Mouse (Mus musculus) bone marrow macrophage, adult 2 months (primary cell): Measurements from ENCODE around the gene Fkbp5. TPM values are rescaled to one million over a fixed set of nuclear protein-coding genes. Genes with fewer than 3 reads are reported as not detected.

Source experiments
- H3K27ac ChIP-seq: 2 replicates; pipeline ENCODE4 v1.5.1; 2012; ENCODE audit warnings: low read depth, low read length; ENCODE audit not compliant: insufficient read depth
- H3K4me1 ChIP-seq: 2 replicates; pipeline ENCODE4 v1.6.1; 2012; ENCODE audit warnings: low read length; ENCODE audit not compliant: control insufficient read depth, insufficient read depth
- H3K4me3 ChIP-seq: 2 replicates; pipeline ENCODE4 v1.5.1; 2012; ENCODE audit warnings: mild to moderate bottlenecking, low read length, moderate library complexity; ENCODE audit not compliant: insufficient read depth
- CTCF ChIP-seq: IDR thresholded peaks from 2 replicates; pipeline ENCODE4 v1.5.1; 2012; ENCODE audit warnings: low read depth, mild to moderate bottlenecking, low read length, moderate library complexity
- POLR2A ChIP-seq: IDR thresholded peaks from 2 replicates; pipeline ENCODE4 v1.6.1; 2012; ENCODE audit warnings: mild to moderate bottlenecking, low read depth, low read length, borderline replicate concordance
- polyA plus RNA-seq: library from polyadenylated mRNA; stranded (reverse); fragments of >200 nt; gene quantifications from 2 replicates; pipeline ENCODE4 v1.2.4, GENCODE M21; 2012; ENCODE audit not compliant: missing spikeins, insufficient read depth, insufficient read length

Fkbp5 gene
- polyA plus RNA-seq, 1 experiment: 4.4 TPM

DNA sequence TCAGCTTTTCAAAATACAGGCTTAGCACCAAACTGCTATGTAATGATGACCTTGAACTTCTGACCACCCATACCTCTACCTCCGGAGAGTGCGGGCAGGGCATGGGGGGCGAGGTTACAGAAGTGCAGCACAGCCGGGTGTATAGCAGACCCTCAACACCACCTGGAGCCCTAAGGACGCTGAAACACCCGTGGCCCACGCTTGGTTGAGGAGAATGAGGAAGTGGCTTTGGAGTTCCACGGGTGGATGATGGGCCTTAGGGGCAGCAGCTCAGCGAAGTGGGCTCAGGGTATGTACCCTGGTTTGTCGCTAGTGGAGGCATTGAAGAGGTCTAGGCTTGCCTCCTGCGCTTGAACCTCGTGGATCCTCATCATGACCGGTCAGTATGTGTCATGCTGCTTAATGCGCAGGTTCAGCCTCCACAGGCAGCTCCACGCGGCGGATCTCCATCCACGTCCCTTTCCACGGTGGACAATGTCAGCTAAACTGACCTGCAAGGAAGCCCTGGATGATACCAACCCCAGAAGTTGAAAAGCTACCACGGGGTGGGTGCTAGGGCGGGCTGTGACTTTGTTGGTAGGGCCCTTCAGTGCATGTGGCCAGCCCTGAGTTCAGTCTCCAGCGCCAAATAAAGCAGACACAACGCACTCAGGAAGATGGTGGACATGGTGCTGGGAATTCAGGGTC lies 6.8 kb upstream of the Fkbp5 start:
- Histone ChIP-seq H3K27ac (no peak overlapping the region), H3K4me1 (peaks cover 19% of the 10 kb centered on the region), H3K4me3 (no peak overlapping the region)
- TF ChIP-seq CTCF (no peak), POLR2A (no peak)

GRCm38 (mm10) chr17:28523355-28524008 lies 6.2 kb upstream of the Fkbp5 start:
- Histone ChIP-seq H3K4me1 (peaks cover 19% of the 10 kb centered on the region), H3K4me3 (peak overlapping the region; percentile 58), H3K27ac (no peak overlapping the region)
- no peak for TF ChIP-seq POLR2A
- no peak for TF ChIP-seq CTCF

DNA sequence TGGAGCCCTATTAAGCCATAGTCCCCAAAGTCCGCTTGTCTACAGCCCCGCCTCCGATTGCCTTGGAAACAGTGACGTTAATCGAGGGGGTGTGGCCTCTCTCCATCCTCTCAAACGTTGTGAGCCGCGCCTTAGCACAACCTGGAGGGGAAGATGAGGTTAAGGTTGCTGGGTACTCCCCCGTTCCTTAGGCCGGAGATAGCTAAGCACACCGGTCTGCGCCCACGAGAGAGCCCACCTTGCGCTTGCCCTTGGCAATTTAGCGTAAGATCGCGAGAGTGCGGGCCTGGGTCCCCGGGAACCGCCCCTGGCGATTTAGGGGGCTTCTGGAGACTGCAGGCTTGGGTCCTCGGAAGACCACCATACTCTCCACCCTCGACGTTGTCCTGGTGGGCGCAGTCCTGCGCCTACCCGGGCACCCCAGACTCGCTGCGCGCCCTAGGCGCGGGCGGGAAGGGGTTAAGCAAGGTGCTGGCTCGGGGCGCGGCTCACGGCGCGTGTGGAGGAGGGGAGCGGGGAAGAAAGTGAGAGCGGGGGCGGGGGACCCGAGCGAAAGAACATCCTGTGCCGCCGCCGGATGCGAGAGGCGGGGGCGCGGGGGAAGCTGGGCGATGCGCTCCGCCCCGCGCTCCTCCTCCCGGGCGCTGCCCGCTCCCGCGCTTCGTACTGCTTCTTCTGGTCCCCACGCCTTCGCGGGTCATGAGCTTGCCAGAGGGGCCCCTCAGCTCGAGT lies 5.5 kb upstream of the Fkbp5 start:
- Histone ChIP-seq H3K4me3 (peak overlapping the region; percentile 58), H3K4me1 (peaks cover 16% of the 10 kb centered on the region), H3K27ac (no peak overlapping the region)
- TF ChIP-seq POLR2A (no peak), CTCF (no peak)

GRCm38 (mm10) chr17:28521920-28522319 lies 4.6 kb upstream of the Fkbp5 start:
- TF ChIP-seq POLR2A (no peak), CTCF (no peak)
- H3K4me3 ChIP-seq: no peak overlapping the region
- no peak overlapping the region for H3K27ac ChIP-seq
- H3K4me1 ChIP-seq: peaks cover 10% of the 10 kb centered on the region

DNA sequence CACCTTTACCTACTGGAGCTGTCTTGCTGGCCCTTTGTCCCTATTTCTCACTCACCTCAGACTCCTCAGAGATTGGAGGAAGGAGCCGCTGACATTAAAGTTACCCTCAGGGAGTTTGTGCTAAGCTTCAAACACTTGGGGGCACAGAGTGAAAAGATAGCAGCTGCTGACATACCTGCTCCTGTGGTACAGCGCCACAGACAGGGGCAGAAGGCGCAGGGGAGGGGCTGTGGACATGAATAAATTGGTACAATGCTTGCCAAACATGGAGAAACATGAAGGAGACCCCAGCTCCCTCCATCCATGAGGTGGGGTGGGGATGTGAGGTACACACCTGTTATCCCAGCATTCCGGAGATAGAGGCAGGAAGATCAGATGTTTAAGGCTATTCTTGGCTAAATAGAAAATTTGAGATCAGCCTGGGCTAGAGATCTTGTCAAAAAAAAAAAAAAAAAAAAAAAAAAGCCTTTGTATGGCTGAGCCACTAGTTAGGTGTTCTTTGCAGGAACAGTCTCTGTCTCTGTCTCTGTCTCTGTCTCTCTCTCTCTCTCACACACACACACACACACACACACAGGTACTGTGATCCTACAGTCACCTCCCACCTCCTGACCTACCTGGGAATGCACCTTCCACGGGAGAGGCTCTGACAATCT lies 3.9 kb upstream of the Fkbp5 start:
- peaks cover 8% of the 10 kb centered on the region; the same call in 1 of the 2 replicates for H3K4me1 ChIP-seq
- TF ChIP-seq CTCF (no peak), POLR2A (no peak)
- H3K27ac ChIP-seq: no peak overlapping the region
- H3K4me3 ChIP-seq: no peak overlapping the region

DNA sequence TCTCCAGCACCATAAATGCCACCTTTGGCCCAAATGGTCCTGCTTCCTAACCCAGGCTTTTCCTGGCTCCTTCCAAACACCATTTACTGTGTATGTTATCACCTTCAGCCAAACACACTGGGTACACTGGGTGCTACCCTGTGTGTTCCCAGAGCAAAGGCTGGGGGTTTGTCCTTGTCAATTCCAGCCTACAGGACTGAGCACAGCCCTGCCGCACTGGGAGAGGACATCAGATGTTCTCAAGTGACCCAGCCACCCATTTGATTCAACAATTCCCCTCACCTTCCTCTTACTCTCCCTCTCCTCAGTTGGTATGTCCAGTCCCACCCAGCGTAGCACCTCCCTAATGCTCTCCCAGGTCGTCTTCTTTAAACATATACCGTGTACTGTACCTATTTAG lies 3.2 kb upstream of the Fkbp5 start:
- no peak for TF ChIP-seq CTCF
- no peak for TF ChIP-seq POLR2A
- no peak overlapping the region for H3K4me3 ChIP-seq
- H3K4me1 ChIP-seq: peaks cover 12% of the 10 kb centered on the region
- no peak overlapping the region for H3K27ac ChIP-seq

DNA sequence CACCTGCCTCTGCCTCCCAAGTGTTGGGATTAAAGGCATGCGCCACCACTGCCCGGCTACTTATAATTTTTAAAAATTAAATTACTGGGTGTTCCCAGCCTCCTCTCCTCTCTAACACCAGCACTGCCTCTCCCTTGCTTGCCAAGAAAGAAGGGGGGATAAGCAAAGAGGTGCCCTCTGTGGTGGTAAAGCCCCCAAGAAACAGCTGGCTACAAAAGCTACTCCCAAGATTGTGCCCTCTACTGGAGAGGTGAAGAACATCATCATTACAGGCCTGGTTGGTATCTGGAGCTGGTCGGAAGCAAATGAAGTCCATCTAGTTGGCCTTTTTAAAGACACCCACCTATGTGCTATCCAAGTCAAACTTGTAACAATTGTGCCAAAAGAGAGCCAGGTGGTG lies 2.5 kb upstream of the Fkbp5 start:
- Histone ChIP-seq H3K4me3 (no peak overlapping the region), H3K4me1 (peaks cover 14% of the 10 kb centered on the region), H3K27ac (no peak overlapping the region)
- TF ChIP-seq POLR2A (no peak), CTCF (peak; percentile 72)

- peaks cover 22% of the 10 kb centered on the region for H3K4me1 ChIP-seq
- TF ChIP-seq CTCF: no peak
- TF ChIP-seq POLR2A: no peak
- no peak overlapping the region for H3K27ac ChIP-seq
- peak overlapping the region; percentile 56 for H3K4me3 ChIP-seq
Measured at GRCm38 (mm10) chr17:28518615-28519071, 1.3 kb upstream of the Fkbp5 start.

GRCm38 (mm10) chr17:28517956-28518614 lies 758 bp upstream of the Fkbp5 start:
- peaks cover 28% of the 10 kb centered on the region for H3K4me1 ChIP-seq
- H3K27ac ChIP-seq: no peak overlapping the region
- H3K4me3 ChIP-seq: peak overlapping the region; percentile 56
- TF ChIP-seq POLR2A: no peak
- TF ChIP-seq CTCF: no peak
